Mouse (Mus musculus) CH12.LX (cell line): ENCODE results near the gene Zfp386.

Experiments
- CHD1 ChIP-seq: IDR thresholded peaks from 2 replicates; pipeline ENCODE4 v1.6.1; 2012; ENCODE audit warnings: low read depth, low read length, improper control_type of control experiment, inconsistent platforms
- CHD2 ChIP-seq: IDR thresholded peaks from 2 replicates; pipeline ENCODE4 v1.6.1; 2011; ENCODE audit warnings: low read length, improper control_type of control experiment
- CTCF ChIP-seq, 2 experiments: IDR thresholded peaks in 1 of 2; conservative IDR thresholded peaks in 1 of 2; 2 replicates each; pipeline ENCODE4 v1.5.1; 2011 to 2012; ENCODE audit warnings: low read depth in 2 of 2, low read length in 2 of 2, improper control_type of control experiment in 1 of 2, inconsistent platforms in 1 of 2, mild to moderate bottlenecking in 1 of 2, moderate library complexity in 1 of 2
- EP300 ChIP-seq: IDR thresholded peaks from 2 replicates; pipeline ENCODE4 v1.6.1; 2011; ENCODE audit warnings: low read length, improper control_type of control experiment
- NELFE ChIP-seq: IDR thresholded peaks from 2 replicates; pipeline ENCODE4 v1.6.1; 2011; ENCODE audit warnings: low read depth, low read length, improper control_type of control experiment

DNA sequence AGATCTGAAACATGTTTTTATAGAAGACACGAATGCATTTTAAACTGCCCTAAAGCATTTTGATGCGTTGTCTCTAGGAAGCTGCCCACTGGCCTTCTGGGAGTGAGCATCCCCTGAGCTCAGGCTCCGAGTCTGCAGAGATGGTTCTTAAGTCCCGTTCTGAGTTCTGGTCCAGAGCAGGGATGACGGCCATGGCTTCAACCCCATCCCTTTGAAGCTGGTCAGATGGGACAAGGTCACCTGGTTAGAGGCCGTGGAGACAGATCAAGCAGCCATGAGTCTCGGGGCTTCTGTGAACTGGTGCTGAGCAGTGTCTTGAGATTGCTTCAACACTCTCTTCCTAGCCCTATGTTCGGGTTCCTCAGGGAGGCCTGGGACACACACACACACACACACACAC lies 49.6 kb downstream of the Zfp386 start:
- TF ChIP-seq NELFE (no peak), EP300 (no peak), CHD2 (no peak), CTCF (conservative IDR thresholded peaks at IDR 0.05 in 1 of 2, IDR thresholded peaks at IDR 0.05 in 1 of 2; ENCODE audit: low read depth in 2 of 2, low read length in 2 of 2) (no peak), CHD1 (no peak)
